Mouse (Mus musculus): Measurements from ENCODE around the gene Sgk2. TPM values are rescaled to one million over a fixed set of nuclear protein-coding genes. Genes with fewer than 3 reads are reported as not detected.

Gene Sgk2
- total RNA-seq (2014; fragmentation: Nextera tagmentation), result not detected in 2 replicates
- total RNA-seq (2017), result 0.41 TPM in 1 of 2 replicates, not detected in the other
- not detected in 2 replicates for polyA plus RNA-seq (2012)

GRCm38 (mm10) chr2:162987218-162987617 is at the start of gene Sgk2:
TSS of gene Sgk2 (plus strand) at chr2:162987330.
- H3K4me3 ChIP-seq (ENCODE audit: low read depth, low read length), result no peak within 1 kb of the TSS
- peaks cover 32% of the 10 kb centered on the region for H3K27me3 ChIP-seq (ENCODE audit: insufficient read depth, low read length)
- no peak for ATAC-seq (ENCODE audit: extremely low read depth, insufficient number of reproducible peaks, low FRiP score, poor library complexity, severe bottlenecking)
- no peaks in the 10 kb centered on the region for H3K9me3 ChIP-seq (replicated peaks)
- DNase-seq (ENCODE audit: low spot score), result no peak
- TF ChIP-seq GATA1 (IDR thresholded peaks at IDR 0.05; ENCODE audit: borderline replicate concordance, low read length), result no peak
- no peak for TF ChIP-seq POLR2AphosphoS5 (IDR thresholded peaks at IDR 0.05; ENCODE audit: insufficient replicate concordance, low read depth, low read length)
- TF ChIP-seq CTCF (IDR thresholded peaks at IDR 0.05; ENCODE audit: low read depth, low read length), result no peak
- no peak for TF ChIP-seq TAL1 (conservative IDR thresholded peaks at IDR 0.05; ENCODE audit: low read depth, low read length)
- no peak for TF ChIP-seq GATA2 (IDR thresholded peaks at IDR 0.05; ENCODE audit: borderline replicate concordance, low read depth, low read length)
- no peaks in the 10 kb centered on the region for H3K4me1 ChIP-seq (ENCODE audit: insufficient read depth, low read depth, low read length)
- H3K36me3 ChIP-seq (replicated peaks), result no peaks in the 10 kb centered on the region

- DNase-seq (ENCODE audit: low spot score) (no peak), ATAC-seq (ENCODE audit: extremely low read depth, insufficient number of reproducible peaks, low FRiP score, poor library complexity, severe bottlenecking) (no peak)
- H3K4me3 ChIP-seq (ENCODE audit: low read depth, low read length), result no peak overlapping the region
- TF ChIP-seq GATA2 (IDR thresholded peaks at IDR 0.05; ENCODE audit: borderline replicate concordance, low read depth, low read length) (no peak), TAL1 (conservative IDR thresholded peaks at IDR 0.05; ENCODE audit: low read depth, low read length) (no peak), GATA1 (IDR thresholded peaks at IDR 0.05; ENCODE audit: borderline replicate concordance, low read length) (no peak), POLR2AphosphoS5 (IDR thresholded peaks at IDR 0.05; ENCODE audit: insufficient replicate concordance, low read depth, low read length) (no peak), CTCF (IDR thresholded peaks at IDR 0.05; ENCODE audit: low read depth, low read length) (no peak)
- H3K27me3 ChIP-seq (ENCODE audit: insufficient read depth, low read length), result peaks cover 16% of the 10 kb centered on the region
- peaks cover 57% of the 10 kb centered on the region for H3K36me3 ChIP-seq (replicated peaks)
- peaks cover 15% of the 10 kb centered on the region for H3K4me1 ChIP-seq (ENCODE audit: insufficient read depth, low read depth, low read length)
- H3K9me3 ChIP-seq (replicated peaks), result no peaks in the 10 kb centered on the region
Observed at GRCm38 (mm10) chr2:162939562-162939961, 47.6 kb upstream of the Sgk2 start.

DNA sequence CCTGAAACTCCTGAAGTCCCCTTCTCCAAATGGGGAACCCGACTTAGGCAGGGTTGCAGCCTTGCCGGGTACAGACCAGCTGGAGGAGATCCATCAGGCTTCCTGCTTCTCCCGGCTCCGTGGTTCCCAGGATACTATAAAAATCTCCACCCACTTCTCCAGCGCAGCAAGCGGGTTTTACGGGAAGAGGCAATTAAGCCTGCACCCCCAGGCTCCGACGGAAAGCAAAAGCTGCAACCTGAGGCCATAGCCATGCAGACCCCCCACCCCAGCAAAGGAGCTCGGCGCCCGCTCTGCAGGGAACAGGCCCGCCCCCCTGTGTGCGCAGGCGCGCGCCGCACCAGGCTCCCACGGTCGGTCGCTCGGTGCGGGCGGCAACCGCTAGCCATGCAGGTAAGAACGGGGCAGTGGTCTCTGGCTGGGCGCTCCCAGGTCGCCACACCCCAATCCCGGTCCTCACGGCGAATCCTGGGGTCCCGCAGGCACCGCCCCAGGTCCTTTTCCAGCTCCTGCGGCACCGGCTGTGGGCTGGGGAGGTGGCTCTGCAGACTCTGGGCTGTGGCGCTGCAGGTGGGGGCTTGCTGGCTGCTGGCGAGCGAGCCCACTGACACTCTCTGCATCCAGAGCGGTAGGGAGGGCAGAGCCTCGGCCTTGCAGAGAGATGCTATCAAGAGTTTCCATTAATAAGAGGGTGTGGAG is 43.8 kb upstream of the Sgk2 start, which contains the start of gene L3mbtl1:
Gene L3mbtl1 (plus strand): TSS at position 325 of the 699 bp plus-strand sequence.
- TF ChIP-seq CTCF (IDR thresholded peaks at IDR 0.05; ENCODE audit: low read depth, low read length) (no peak), TAL1 (conservative IDR thresholded peaks at IDR 0.05; ENCODE audit: low read depth, low read length) (no peak), POLR2AphosphoS5 (IDR thresholded peaks at IDR 0.05; ENCODE audit: insufficient replicate concordance, low read depth, low read length) (no peak), GATA2 (IDR thresholded peaks at IDR 0.05; ENCODE audit: borderline replicate concordance, low read depth, low read length) (no peak), GATA1 (IDR thresholded peaks at IDR 0.05; ENCODE audit: borderline replicate concordance, low read length) (no peak)
- ATAC-seq (ENCODE audit: extremely low read depth, insufficient number of reproducible peaks, low FRiP score, poor library complexity, severe bottlenecking), result no peak
- H3K36me3 ChIP-seq (replicated peaks), result peaks cover 24% of the 10 kb centered on the region
- peak within 1 kb of the TSS; percentile 30; the same call in 1 of the 2 replicates for H3K4me3 ChIP-seq (ENCODE audit: low read depth, low read length)
- H3K4me1 ChIP-seq (ENCODE audit: insufficient read depth, low read depth, low read length), result peaks cover 9% of the 10 kb centered on the region; the same call in 1 of the 2 replicates
- DNase-seq (ENCODE audit: low spot score), result no peak
- H3K9me3 ChIP-seq (replicated peaks), result 0 out of 2 replicates have a peak, but pooled peaks cover 2% of the 10 kb centered on the region
- peaks cover 23% of the 10 kb centered on the region for H3K27me3 ChIP-seq (ENCODE audit: insufficient read depth, low read length)

DNA sequence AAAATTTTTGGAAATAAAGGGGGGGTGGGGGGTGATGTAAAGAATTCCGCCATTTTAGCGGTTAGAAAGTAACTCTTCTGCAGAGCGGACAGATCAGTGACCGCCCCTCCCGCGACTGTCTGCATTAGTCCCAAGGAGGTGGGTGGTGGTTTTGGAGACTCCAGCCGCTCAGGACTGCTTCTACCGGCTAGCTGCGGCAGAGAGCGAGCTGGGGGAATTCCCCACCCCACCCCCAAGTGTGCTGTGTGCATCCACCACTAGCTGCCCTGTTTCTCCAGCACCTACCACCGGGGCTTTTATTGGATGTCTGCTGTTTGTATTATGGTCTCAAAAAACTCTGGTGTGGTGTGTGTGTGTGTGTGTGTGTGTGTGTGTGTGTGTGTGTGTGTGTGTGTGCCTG is 43.2 kb upstream of the Sgk2 start:
- Histone ChIP-seq H3K9me3 (replicated peaks) (0 out of 2 replicates have a peak, but pooled peaks cover 2% of the 10 kb centered on the region), H3K36me3 (replicated peaks) (peaks cover 18% of the 10 kb centered on the region), H3K4me3 (ENCODE audit: low read depth, low read length) (no peak overlapping the region), H3K27me3 (ENCODE audit: insufficient read depth, low read length) (peaks cover 23% of the 10 kb centered on the region), H3K4me1 (ENCODE audit: insufficient read depth, low read depth, low read length) (peaks cover 9% of the 10 kb centered on the region; the same call in 1 of the 2 replicates)
- no peak for DNase-seq (ENCODE audit: low spot score)
- TF ChIP-seq POLR2AphosphoS5 (IDR thresholded peaks at IDR 0.05; ENCODE audit: insufficient replicate concordance, low read depth, low read length), result no peak
- no peak for ATAC-seq (ENCODE audit: extremely low read depth, insufficient number of reproducible peaks, low FRiP score, poor library complexity, severe bottlenecking)

DNA sequence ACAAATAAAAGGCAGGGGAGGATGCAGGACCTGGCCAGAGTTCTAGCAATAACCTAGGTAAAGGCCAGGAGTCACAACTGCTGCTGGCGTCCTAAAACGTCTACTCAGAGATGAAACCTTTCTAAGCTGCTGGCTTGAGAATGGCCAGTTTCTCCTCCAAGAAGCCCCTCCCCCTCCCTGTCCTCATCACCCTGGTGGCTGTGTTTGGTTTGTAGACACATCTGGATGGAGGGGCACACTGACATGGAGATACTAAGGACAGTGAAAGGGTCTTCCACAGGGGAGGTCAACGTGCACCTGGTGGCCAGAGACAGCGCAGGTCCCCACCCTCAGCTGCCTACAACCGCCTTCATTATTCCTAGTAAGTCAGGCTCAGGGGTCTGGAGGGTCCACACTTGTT is 40.2 kb upstream of the Sgk2 start:
- Histone ChIP-seq H3K4me1 (ENCODE audit: insufficient read depth, low read depth, low read length) (peaks cover 9% of the 10 kb centered on the region; the same call in 1 of the 2 replicates), H3K9me3 (replicated peaks) (0 out of 2 replicates have a peak, but pooled peaks cover 2% of the 10 kb centered on the region), H3K27me3 (ENCODE audit: insufficient read depth, low read length) (peaks cover 23% of the 10 kb centered on the region), H3K4me3 (ENCODE audit: low read depth, low read length) (no peak overlapping the region), H3K36me3 (replicated peaks) (no peaks in the 10 kb centered on the region)
- DNase-seq (ENCODE audit: low spot score), result no peak
- TF ChIP-seq GATA2 (IDR thresholded peaks at IDR 0.05; ENCODE audit: borderline replicate concordance, low read depth, low read length), result no peak
- no peak for TF ChIP-seq CTCF (IDR thresholded peaks at IDR 0.05; ENCODE audit: low read depth, low read length)
- no peak for TF ChIP-seq TAL1 (conservative IDR thresholded peaks at IDR 0.05; ENCODE audit: low read depth, low read length)
- no peak for TF ChIP-seq GATA1 (IDR thresholded peaks at IDR 0.05; ENCODE audit: borderline replicate concordance, low read length)
- TF ChIP-seq POLR2AphosphoS5 (IDR thresholded peaks at IDR 0.05; ENCODE audit: insufficient replicate concordance, low read depth, low read length), result no peak
- ATAC-seq (ENCODE audit: extremely low read depth, insufficient number of reproducible peaks, low FRiP score, poor library complexity, severe bottlenecking), result no peak

DNA sequence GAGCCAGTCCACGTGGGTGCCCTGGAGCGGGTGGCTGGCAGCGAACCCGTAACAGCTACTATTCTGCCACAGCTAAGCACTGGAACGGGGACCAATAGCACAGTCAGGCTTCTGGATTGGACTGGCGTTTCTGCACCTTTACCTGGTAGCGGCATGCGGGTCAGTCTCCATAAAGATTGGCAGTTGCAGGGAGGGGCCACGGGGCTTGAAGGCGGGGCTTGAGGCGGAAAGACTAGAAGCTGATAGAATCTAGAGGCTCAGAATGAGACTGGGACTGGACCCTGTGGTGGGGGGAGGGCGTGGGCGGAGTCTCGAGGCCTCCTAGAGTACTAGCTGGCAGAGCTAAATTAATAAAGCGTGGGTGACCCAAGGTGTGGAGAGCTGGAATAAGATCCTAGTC is 39.4 kb upstream of the Sgk2 start:
- H3K4me1 ChIP-seq (ENCODE audit: insufficient read depth, low read depth, low read length), result peaks cover 9% of the 10 kb centered on the region; the same call in 1 of the 2 replicates
- ATAC-seq (ENCODE audit: extremely low read depth, insufficient number of reproducible peaks, low FRiP score, poor library complexity, severe bottlenecking), result no peak
- H3K9me3 ChIP-seq (replicated peaks), result 0 out of 2 replicates have a peak, but pooled peaks cover 2% of the 10 kb centered on the region
- peaks cover 23% of the 10 kb centered on the region for H3K27me3 ChIP-seq (ENCODE audit: insufficient read depth, low read length)
- DNase-seq (ENCODE audit: low spot score), result no peak
- TF ChIP-seq GATA1 (IDR thresholded peaks at IDR 0.05; ENCODE audit: borderline replicate concordance, low read length) (no peak), TAL1 (conservative IDR thresholded peaks at IDR 0.05; ENCODE audit: low read depth, low read length) (no peak), POLR2AphosphoS5 (IDR thresholded peaks at IDR 0.05; ENCODE audit: insufficient replicate concordance, low read depth, low read length) (no peak), CTCF (IDR thresholded peaks at IDR 0.05; ENCODE audit: low read depth, low read length) (no peak), GATA2 (IDR thresholded peaks at IDR 0.05; ENCODE audit: borderline replicate concordance, low read depth, low read length) (no peak)
- H3K36me3 ChIP-seq (replicated peaks), result no peaks in the 10 kb centered on the region
- no peak overlapping the region for H3K4me3 ChIP-seq (ENCODE audit: low read depth, low read length)
